Mouse (Mus musculus) cortical plate, adult 2 months (tissue): Measurements from ENCODE around the gene Birc3. TPM values are rescaled to one million over a fixed set of nuclear protein-coding genes. Genes with fewer than 3 reads are reported as not detected.

Experiments
- H3K27ac ChIP-seq: fragments of 200-500 bp; 2 replicates; pipeline ENCODE4 v1.5.1; 2012; ENCODE audit warnings: low read length, control low read depth, inconsistent platforms; ENCODE audit not compliant: insufficient read depth
- H3K4me1 ChIP-seq: fragments of 200-500 bp; 2 replicates; pipeline ENCODE4 v1.6.1; 2011; ENCODE audit warnings: low read length; ENCODE audit not compliant: control insufficient read depth, insufficient read depth
- H3K4me3 ChIP-seq: fragments of 200-500 bp; 2 replicates; pipeline ENCODE4 v1.5.1; 2011; ENCODE audit warnings: mild to moderate bottlenecking, low read length, control low read depth; ENCODE audit not compliant: insufficient read depth
- CTCF ChIP-seq: fragments of 200-500 bp; IDR thresholded peaks from 2 replicates; pipeline ENCODE4 v1.5.1; 2011; ENCODE audit warnings: mild to moderate bottlenecking, control low read depth, low read length; ENCODE audit not compliant: insufficient read depth; ENCODE audit errors: extremely low read depth
- POLR2A ChIP-seq: fragments of 200-500 bp; IDR thresholded peaks from 2 replicates; pipeline ENCODE4 v1.6.1; 2011; ENCODE audit warnings: mild to moderate bottlenecking, low read length, control low read depth; ENCODE audit not compliant: insufficient read depth; ENCODE audit errors: extremely low read depth
- polyA plus RNA-seq: library from polyadenylated mRNA; depleted of rRNA; stranded (reverse); fragments of >200 nt; gene quantifications from 2 replicates; pipeline ENCODE4 v1.2.3, GENCODE M21; 2012; rRNA removed

The Birc3 gene
- 1.9 and 2.6 TPM in 2 replicates for polyA plus RNA-seq

DNA sequence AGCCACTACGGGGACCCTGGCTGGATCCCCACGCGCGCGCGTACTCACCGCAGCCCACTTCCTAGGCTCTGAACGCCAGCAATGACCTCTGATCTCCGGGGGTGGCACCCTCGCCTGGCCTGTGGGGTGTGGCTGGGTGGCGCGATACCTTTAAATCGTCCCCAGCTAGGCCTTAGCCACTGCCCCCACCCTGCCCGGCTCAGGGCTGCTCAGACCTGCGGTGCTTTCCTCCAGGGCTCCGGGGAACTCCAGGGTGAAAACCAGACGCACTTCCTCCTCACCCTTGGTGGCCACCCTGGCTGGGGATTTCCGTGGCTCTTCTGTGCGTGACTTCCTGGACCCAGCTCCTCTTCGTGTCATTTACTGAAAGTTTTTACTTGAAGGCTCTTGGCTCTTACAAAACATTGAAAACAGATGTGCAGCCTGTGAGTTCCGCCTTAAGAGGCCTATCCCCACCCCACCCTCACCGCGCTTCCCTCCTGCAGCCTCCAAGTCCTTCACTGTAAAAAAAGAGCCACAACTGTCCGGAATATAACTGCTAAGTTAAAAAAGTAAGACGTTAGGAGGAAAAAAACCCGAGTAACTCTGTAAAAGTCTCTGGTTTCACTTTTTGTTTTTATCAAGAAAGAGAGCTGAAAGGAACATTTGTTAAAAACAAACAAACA is at the start of gene Birc3:
Birc3 (minus strand) TSS at position 412 of the 665 bp plus-strand sequence.
- TF ChIP-seq CTCF (no peak), POLR2A (no peak)
- Histone ChIP-seq H3K4me1 (no peaks in the 10 kb centered on the region), H3K4me3 (peak within 1 kb of the TSS; percentile 60), H3K27ac (peak within 1 kb of the TSS; percentile 61; the same call in 1 of the 2 replicates)

DNA sequence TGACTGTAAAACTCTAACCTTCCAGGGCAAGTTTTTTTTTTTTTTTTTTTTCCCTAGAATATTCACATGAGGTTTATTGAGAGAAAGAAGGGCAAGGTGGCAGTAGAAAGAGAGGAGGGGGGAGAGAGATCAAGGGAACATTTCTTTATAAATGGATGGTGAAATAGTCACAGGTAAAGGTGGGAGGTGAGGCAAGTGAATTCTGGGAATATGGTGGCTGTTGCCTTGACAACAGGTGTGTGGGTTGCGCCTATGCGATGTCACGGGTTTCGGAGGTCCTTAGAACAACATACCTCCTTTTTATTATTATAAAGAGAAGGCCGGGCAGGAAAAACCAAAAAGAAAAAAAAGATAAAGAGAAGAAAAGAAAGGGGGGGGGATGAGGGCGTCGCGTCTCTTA is 41.9 kb upstream of the Birc3 start:
- Histone ChIP-seq H3K27ac (no peak overlapping the region), H3K4me3 (0 out of 2 replicates have a peak overlapping the region, but pooled peaks have one; percentile 14), H3K4me1 (peaks cover 2% of the 10 kb centered on the region; the same call in 1 of the 2 replicates)
- no peak for TF ChIP-seq CTCF
- no peak for TF ChIP-seq POLR2A

DNA sequence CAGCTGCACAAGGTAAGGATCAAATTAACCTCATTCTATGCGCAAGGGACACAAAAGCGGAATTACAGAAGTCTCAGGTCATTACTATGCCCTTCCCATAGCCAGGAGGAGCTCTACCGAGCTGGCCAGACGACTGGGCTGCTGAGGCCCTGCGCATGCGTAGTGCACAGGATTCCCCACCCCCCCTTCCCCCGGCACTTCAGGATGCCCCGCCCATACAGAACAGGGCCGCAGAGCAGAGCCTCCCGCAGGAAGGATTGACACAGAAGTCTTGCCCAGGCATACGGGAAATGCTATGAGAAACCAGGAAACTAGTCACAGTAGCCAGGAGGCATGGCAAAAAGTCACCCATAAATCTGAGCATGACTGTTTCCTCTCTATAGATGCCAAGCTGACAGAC is 41.5 kb upstream of the Birc3 start:
- H3K4me3 ChIP-seq, result peak overlapping the region; percentile 14
- no peak overlapping the region for H3K27ac ChIP-seq
- TF ChIP-seq POLR2A (peak; percentile 53; the same call in 1 of the 2 replicates), CTCF (no peak)
- H3K4me1 ChIP-seq, result peaks cover 2% of the 10 kb centered on the region; the same call in 1 of the 2 replicates

DNA sequence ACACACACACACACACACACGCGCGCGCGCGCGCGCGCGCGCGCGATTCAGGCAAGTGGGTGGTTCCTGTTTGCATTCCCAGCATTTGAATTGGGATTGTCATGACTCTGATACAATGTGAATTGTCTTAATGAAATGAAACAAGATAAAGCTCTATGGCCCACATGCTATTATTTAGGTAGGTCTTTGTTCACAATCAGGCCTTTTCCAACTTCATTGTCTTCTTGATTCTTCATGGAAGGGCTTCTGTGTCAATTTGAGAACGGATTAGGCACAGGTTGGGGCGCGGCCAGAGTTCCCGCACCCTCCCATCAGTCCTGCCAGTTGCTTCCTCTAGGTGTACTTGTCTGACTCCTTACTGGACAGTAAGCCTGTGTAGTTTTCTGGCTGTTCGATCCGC is 41.0 kb upstream of the Birc3 start:
- Histone ChIP-seq H3K27ac (no peak overlapping the region), H3K4me1 (peaks cover 2% of the 10 kb centered on the region; the same call in 1 of the 2 replicates), H3K4me3 (peak overlapping the region; percentile 14; the same call in 1 of the 2 replicates)
- TF ChIP-seq POLR2A (no peak), CTCF (no peak)

DNA sequence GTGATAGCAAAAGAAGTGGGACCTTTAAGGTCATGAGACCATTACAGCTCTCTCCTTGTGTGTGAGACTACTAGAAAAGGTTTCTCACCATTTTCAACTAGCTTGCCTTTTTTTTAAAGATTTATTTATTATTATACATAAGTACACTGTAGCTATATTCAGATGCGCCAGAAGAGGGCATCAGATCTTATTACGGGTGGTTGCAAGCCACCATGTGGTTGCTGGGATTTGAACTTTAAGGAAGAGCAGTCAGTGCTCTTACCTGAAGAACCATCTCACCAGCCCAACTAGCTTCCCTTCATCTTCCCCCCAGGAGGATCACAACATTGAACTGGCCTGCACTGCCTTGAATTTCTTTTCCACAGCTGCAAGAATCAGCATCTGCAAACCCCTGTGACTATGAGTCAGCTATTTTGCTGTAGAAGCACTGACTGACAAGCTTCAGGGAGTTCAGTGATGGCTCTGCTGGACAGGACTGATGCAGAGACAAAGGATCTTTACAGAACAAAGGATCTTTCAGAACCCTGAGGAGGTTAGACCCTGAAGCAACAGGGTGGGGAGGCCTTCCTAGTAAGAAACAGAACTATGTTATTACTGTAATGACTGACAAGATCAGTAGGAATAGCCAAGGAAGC is 34.5 kb upstream of the Birc3 start:
- no peak overlapping the region for H3K4me3 ChIP-seq
- no peak overlapping the region for H3K27ac ChIP-seq
- TF ChIP-seq CTCF, result no peak
- TF ChIP-seq POLR2A, result no peak
- no peaks in the 10 kb centered on the region for H3K4me1 ChIP-seq

DNA sequence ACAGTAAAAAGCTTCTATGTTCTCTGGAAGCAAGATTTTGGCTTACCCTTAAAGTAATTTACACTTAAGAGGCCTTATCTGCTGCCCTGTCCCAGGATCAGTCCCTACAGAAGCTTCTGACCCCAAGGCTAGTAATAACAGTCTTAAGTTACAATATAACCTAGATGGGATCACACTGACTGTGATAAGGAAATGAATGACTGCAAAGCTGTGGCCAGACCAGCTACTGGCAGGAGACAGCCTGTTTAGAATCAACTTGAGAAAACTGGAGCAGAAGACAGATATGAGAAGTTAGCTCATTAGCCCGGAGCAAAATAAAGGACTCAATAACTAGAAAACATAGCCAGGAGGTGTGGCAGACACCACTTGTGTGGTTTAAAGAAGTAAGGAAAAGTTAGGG is 33.6 kb upstream of the Birc3 start:
- H3K27ac ChIP-seq, result no peak overlapping the region
- TF ChIP-seq CTCF, result no peak
- TF ChIP-seq POLR2A, result no peak
- no peak overlapping the region for H3K4me3 ChIP-seq
- no peaks in the 10 kb centered on the region for H3K4me1 ChIP-seq

DNA sequence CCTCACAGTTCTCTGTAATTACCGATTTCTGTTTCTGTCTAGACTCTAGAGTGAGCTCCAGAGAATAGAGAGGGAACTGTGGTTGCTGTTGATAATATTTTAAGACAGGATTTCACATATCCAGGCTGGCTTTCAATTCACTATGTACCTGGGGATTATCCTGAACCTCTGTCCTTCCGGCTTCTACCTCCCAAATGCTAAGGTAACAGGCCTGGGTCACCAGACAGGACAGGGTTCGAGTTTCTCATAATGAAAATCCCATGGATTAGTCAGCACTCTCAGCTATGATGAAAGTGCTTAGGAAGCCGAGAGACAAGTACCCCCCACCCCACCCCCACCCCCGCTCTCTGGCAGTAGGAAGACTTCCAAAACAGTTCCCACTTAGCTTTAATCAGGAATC is 30.8 kb upstream of the Birc3 start:
- Histone ChIP-seq H3K4me3 (no peak overlapping the region), H3K4me1 (no peaks in the 10 kb centered on the region), H3K27ac (no peak overlapping the region)
- no peak for TF ChIP-seq CTCF
- TF ChIP-seq POLR2A, result no peak

DNA sequence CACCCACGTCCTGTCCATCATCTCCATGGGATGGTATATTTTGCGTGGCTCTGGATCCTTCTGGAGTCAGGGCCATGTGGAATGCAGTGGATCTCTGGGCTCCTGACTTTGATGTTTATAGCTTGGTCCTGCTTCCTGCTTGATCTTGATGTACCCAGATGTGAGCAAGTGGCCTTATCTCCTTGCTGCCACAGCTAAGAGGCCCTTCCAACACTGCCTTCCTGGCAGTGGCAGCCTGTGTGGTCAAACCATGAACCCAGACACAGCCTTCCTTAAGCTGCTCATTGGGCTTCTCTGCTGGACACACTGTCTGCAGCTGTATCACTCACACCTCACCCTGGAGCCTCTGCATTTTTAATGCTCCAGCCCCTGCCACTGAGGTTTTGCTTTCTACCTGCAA is 30.3 kb upstream of the Birc3 start:
- H3K4me1 ChIP-seq, result no peaks in the 10 kb centered on the region
- H3K4me3 ChIP-seq, result no peak overlapping the region
- no peak overlapping the region for H3K27ac ChIP-seq
- TF ChIP-seq POLR2A (no peak), CTCF (no peak)

DNA sequence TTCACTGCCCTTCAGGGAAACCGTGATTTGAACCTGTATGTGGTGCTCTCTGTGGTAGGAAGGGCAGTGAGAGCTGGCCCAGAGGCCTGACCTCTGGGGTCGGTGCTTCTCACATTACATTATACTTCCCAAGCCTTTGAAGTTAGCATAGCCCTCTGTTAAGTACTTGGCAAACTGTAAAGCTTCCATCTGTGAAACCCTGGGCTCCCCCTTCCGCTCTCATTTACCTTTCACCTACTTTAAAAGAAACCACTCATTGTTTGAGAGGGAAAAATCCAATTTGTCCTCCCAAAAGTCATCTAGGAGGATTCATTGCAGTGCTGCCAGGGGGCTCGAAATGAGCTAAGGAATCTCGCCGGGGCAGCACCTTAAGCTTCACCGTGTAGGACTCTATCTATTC is 29.3 kb upstream of the Birc3 start:
- no peak for TF ChIP-seq CTCF
- no peak for TF ChIP-seq POLR2A
- no peak overlapping the region for H3K27ac ChIP-seq
- H3K4me3 ChIP-seq, result no peak overlapping the region

DNA sequence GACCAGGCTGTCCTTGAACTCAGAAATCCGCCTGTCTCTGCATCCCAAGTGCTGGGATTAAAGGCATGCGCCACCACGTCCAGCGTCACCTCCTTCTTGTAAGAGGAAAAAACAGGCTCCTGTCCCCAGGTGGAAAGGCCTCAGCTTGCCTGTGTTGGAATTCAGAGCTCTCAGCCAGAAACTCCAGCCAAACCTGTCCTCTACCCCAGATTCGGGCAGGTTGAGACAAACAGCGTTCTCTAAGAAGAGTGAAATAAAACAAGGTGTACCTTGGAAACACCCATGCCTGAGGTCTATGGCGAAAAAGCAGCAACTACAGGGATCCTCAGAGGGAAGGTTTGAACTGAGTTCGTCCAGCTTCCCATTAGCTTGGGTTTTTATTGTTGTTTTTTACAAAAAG is 28.0 kb upstream of the Birc3 start:
- TF ChIP-seq CTCF (no peak), POLR2A (no peak)
- H3K27ac ChIP-seq, result no peak overlapping the region
- H3K4me1 ChIP-seq, result no peaks in the 10 kb centered on the region
- H3K4me3 ChIP-seq, result no peak overlapping the region

More for the DNA sequence above, 29.3 kb upstream of the Birc3 start:
- H3K4me1 ChIP-seq, result no peaks in the 10 kb centered on the region
